Mouse (Mus musculus): ENCODE measurements around the gene Exoc2.

DNA sequence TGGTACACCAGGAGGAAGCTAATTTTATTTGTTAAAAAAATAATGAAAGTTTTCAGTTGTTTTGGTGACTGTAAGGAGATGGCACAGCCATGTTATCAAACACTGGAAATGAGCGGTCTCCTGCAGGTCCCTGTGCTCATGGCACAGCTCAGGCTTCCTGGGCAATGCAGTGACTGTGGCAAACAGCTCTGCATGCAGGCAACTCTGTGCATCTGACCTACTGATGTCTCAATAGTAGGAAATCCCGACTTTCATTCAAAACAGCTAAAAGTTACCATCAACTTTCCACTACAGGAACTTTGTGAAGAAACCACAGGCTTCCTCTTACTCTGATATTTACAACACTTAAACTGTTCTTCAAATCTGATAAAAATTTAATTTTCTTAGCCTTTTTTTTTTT lies 154.0 kb downstream of the Exoc2 start:
- TF ChIP-seq CTCF (IDR thresholded peaks at IDR 0.05; ENCODE audit: low read depth) (no peak), EP300 (IDR thresholded peaks at IDR 0.05; ENCODE audit: low read depth) (no peak)
